In genomic region chr2:156462154-156463029, GRCm38 (mm10) we compare ENCODE assay signal across 12 mouse cellular contexts. TPM values are rescaled to one million over a fixed set of nuclear protein-coding genes. Genes with fewer than 3 reads are reported as not detected.
A peak's percentile ranks its signal among the peaks of the same experiment; 100 is the strongest.
DNase-seq lines count a peak whose midpoint lies in the region; ATAC-seq and TF ChIP-seq lines count a peak whose summit lies in the region.
"Had no signal": no experiment of that assay in that cellular context is flagged by ENCODE, and none has a peak within 500 bp of the region (broad histone marks: within the 10 kb centered on the region; RNA-seq: fewer than 3 reads in every experiment).

No protein-coding gene starts in this region.

- peaks cover 27% of the 10 kb centered on the region for H3K4me1 ChIP-seq in forebrain, embryonic 10.5 days
- peaks cover 23% of the 10 kb centered on the region for H3K4me1 ChIP-seq in forebrain, embryonic 16.5 days (replicated peaks; ENCODE audit: control insufficient read depth, insufficient read depth, low read length)
- H3K4me1 ChIP-seq in heart, embryonic 16.5 days (ENCODE audit: control insufficient read depth, insufficient read depth, low read length) = peaks cover 16% of the 10 kb centered on the region
- H3K4me1 ChIP-seq: liver, embryonic 13.5 days had no signal

- peak overlapping the region; percentile 40; the same call in 1 of the 2 replicates for H3K27ac ChIP-seq in forebrain, embryonic 10.5 days
- no peak overlapping the region for H3K27ac ChIP-seq in forebrain, embryonic 16.5 days (ENCODE audit: low read length)
- peak overlapping the region; percentile 43 for H3K27ac ChIP-seq in layer of hippocampus, adult 2 months
- no peak overlapping the region for H3K27ac ChIP-seq in heart, embryonic 16.5 days (ENCODE audit: low read length)
- H3K27ac ChIP-seq: liver, embryonic 13.5 days had no signal

- no peaks in the 10 kb centered on the region for H3K36me3 ChIP-seq in forebrain, embryonic 10.5 days (replicated peaks)
- H3K36me3 ChIP-seq in forebrain, embryonic 16.5 days (ENCODE audit: control insufficient read depth, insufficient read depth) = no peaks in the 10 kb centered on the region
- H3K36me3 ChIP-seq in heart, embryonic 16.5 days (ENCODE audit: control insufficient read depth, insufficient read depth) = no peaks in the 10 kb centered on the region
- H3K36me3 ChIP-seq: liver, embryonic 13.5 days had no signal

- H3K27me3 ChIP-seq in forebrain, embryonic 10.5 days (ENCODE audit: poor library complexity, severe bottlenecking) = no peaks in the 10 kb centered on the region
- no peaks in the 10 kb centered on the region for H3K27me3 ChIP-seq in forebrain, embryonic 16.5 days (replicated peaks; ENCODE audit: control insufficient read depth, insufficient read depth, low read length)
- H3K27me3 ChIP-seq in heart, embryonic 16.5 days (ENCODE audit: control insufficient read depth, insufficient read depth, low read length) = peaks cover 4% of the 10 kb centered on the region; the same call in 1 of the 2 replicates

- no peak overlapping the region for H3K9ac ChIP-seq in forebrain, embryonic 16.5 days (replicated peaks; ENCODE audit: low read depth, low read length)
- no peak overlapping the region for H3K9ac ChIP-seq in heart, embryonic 16.5 days (ENCODE audit: low read length)
- H3K9ac ChIP-seq: liver, embryonic 13.5 days had no signal

- no peak for TF ChIP-seq CTCF in layer of hippocampus, adult 2 months (conservative IDR thresholded peaks at IDR 0.05)

- ATAC-seq in forebrain, embryonic 16.5 days = no peak
- peak; percentile 39; the same call in 1 of the 2 replicates for ATAC-seq in heart, embryonic 16.5 days (replicated peaks; ENCODE audit: extremely low read depth, insufficient read depth, low FRiP score)

- H3K9me3 ChIP-seq in forebrain, embryonic 10.5 days = no peaks in the 10 kb centered on the region
- no peaks in the 10 kb centered on the region for H3K9me3 ChIP-seq in forebrain, embryonic 16.5 days (ENCODE audit: control insufficient read depth, low read length)
- H3K9me3 ChIP-seq in heart, embryonic 16.5 days (replicated peaks; ENCODE audit: control insufficient read depth, low read length) = no peaks in the 10 kb centered on the region
- H3K9me3 ChIP-seq: liver, embryonic 13.5 days had no signal

- no peak for DNase-seq in forebrain, embryonic 10.5 days (ENCODE audit: extremely low spot score, low spot score)
- no peak for DNase-seq in layer of hippocampus, adult 2 months (ENCODE audit: low spot score in 2 of 2)
- DNase-seq in layer of hippocampus, postnatal 14 days (ENCODE audit: low spot score in 2 of 2) = no peak
- DNase-seq in CD4-positive helper T cell, adult 2 months (ENCODE audit: low read depth, low spot score) = peak; percentile 18
- no peak for DNase-seq in ovary, postnatal 14 days (ENCODE audit: low spot score)
- no peak for DNase-seq in embryo, embryonic 9.5 days (ENCODE audit: extremely low spot score)
- DNase-seq: gastrocnemius, postnatal 36 days; liver, embryonic 13.5 days; right cerebral cortex, postnatal 4 days; thymus, postnatal 4 days had no signal

- H3K4me2 ChIP-seq in forebrain, embryonic 16.5 days (ENCODE audit: low read length) = no peak overlapping the region
- no peak overlapping the region for H3K4me2 ChIP-seq in heart, embryonic 16.5 days (ENCODE audit: low read depth, low read length)
- H3K4me2 ChIP-seq: liver, embryonic 13.5 days had no signal

- H3K4me3 ChIP-seq in forebrain, embryonic 10.5 days = no peak overlapping the region
- H3K4me3 ChIP-seq in forebrain, embryonic 16.5 days (replicated peaks; ENCODE audit: low read length) = no peak overlapping the region
- H3K4me3 ChIP-seq in layer of hippocampus, adult 2 months = no peak overlapping the region
- H3K4me3 ChIP-seq in heart, embryonic 16.5 days (ENCODE audit: low read length) = no peak overlapping the region
- H3K4me3 ChIP-seq: liver, embryonic 13.5 days had no signal

- 66% methylated on average over 14 of the region's 14 CpGs for WGBS in forebrain, embryonic 10.5 days
- WGBS in forebrain, embryonic 16.5 days = 33% methylated on average over 14 of the region's 14 CpGs
- WGBS in heart, embryonic 16.5 days = 33% methylated on average over 14 of the region's 14 CpGs

RNA-seq across cellular contexts. Expression of gene Epb41l1, which starts 41.7 kb away (rescaled TPM):
- 0.93 and 1.1 TPM in 2 replicates for polyA plus RNA-seq in forebrain, embryonic 10.5 days (2016; fragmentation: Nextera tagmentation; extraction: Ambion mirVana)
- 10.7 and 15.5 TPM in 2 replicates for polyA plus RNA-seq in forebrain, embryonic 16.5 days (2015; fragmentation: Nextera tagmentation; extraction: Ambion mirVana)
- 100 to 1,000 TPM; 340 to 347 TPM for total RNA-seq in layer of hippocampus, adult 2 months (2021)
- total RNA-seq in layer of hippocampus, postnatal 14 days (2021) = 100 to 1,000 TPM; 299 to 316 TPM
- polyA plus RNA-seq in heart, embryonic 16.5 days (2015; fragmentation: Nextera tagmentation; extraction: Ambion mirVana) = 0.76 and 0.94 TPM in 2 replicates

Comparison
In these comparisons a context has a peak if more than half of its experiments do, and no peak if none do; other contexts are left out.
1. H3K27ac ChIP-seq: peak in forebrain, embryonic 10.5 days (single experiment) and layer of hippocampus, adult 2 months (single experiment); none in forebrain, embryonic 16.5 days (single experiment) and heart, embryonic 16.5 days (single experiment).